Mouse (Mus musculus) midbrain, embryonic 15.5 days (tissue): ENCODE data around the gene 1600014C10Rik. TPM values are rescaled to one million over a fixed set of nuclear protein-coding genes. Genes with fewer than 3 reads are reported as not detected.

Source experiments
- ATAC-seq: fragments of 200-750 bp; cut with Nextera tagmentation; replicated peaks from 2 replicates; pipeline ENCODE4 v1.8.0; 2017; ENCODE audit warnings: moderate TSS enrichment
- H3K27ac ChIP-seq: fragments of 300-500 bp; sonication (generic); 2 replicates; pipeline ENCODE4 v1.5.1; 2015; ENCODE audit warnings: mild to moderate bottlenecking, inconsistent platforms
- H3K27me3 ChIP-seq: fragments of 300-500 bp; sonication (generic); replicated peaks from 2 replicates; pipeline ENCODE4 v1.6.1; 2015; ENCODE audit warnings: inconsistent platforms
- H3K36me3 ChIP-seq: fragments of 300-500 bp; sonication (generic); replicated peaks from 2 replicates; pipeline ENCODE4 v1.6.1; 2015; ENCODE audit warnings: inconsistent platforms
- H3K4me1 ChIP-seq: fragments of 300-500 bp; sonication (generic); 2 replicates; pipeline ENCODE4 v1.6.1; 2015; ENCODE audit warnings: inconsistent platforms
- H3K4me2 ChIP-seq: fragments of 300-500 bp; sonication (generic); 2 replicates; pipeline ENCODE4 v1.6.1; 2015; ENCODE audit warnings: inconsistent platforms, mild to moderate bottlenecking, moderate library complexity
- H3K4me3 ChIP-seq: fragments of 300-500 bp; sonication (generic); 2 replicates; pipeline ENCODE4 v1.5.1; 2015; ENCODE audit warnings: mild to moderate bottlenecking, inconsistent platforms
- H3K9ac ChIP-seq: fragments of 300-500 bp; sonication (generic); 2 replicates; pipeline ENCODE4 v1.6.1; 2015; ENCODE audit warnings: mild to moderate bottlenecking, inconsistent platforms
- H3K9me3 ChIP-seq: fragments of 300-500 bp; sonication (generic); 2 replicates; pipeline ENCODE4 v1.6.1; 2016; ENCODE audit warnings: inconsistent platforms
- WGBS: fragments of 180-500 bp; shearing (Covaris S2); methylation state at CpG from one replicate; pipeline ENCODE4 v1.1.7; 2015; ENCODE audit warnings: mixed read lengths; 5-methylcytosine and 5-hydroxymethylcytosine counted together
- polyA plus RNA-seq: library from polyadenylated mRNA; unstranded; fragments of >200 nt; fragmentation: Nextera tagmentation; extraction: Ambion mirVana; gene quantifications from 2 replicates; pipeline ENCODE4 v1.2.1, GENCODE M21; 2015

The 1600014C10Rik gene
- polyA plus RNA-seq, 1 experiment from 2014 or later = 31.9 TPM

DNA sequence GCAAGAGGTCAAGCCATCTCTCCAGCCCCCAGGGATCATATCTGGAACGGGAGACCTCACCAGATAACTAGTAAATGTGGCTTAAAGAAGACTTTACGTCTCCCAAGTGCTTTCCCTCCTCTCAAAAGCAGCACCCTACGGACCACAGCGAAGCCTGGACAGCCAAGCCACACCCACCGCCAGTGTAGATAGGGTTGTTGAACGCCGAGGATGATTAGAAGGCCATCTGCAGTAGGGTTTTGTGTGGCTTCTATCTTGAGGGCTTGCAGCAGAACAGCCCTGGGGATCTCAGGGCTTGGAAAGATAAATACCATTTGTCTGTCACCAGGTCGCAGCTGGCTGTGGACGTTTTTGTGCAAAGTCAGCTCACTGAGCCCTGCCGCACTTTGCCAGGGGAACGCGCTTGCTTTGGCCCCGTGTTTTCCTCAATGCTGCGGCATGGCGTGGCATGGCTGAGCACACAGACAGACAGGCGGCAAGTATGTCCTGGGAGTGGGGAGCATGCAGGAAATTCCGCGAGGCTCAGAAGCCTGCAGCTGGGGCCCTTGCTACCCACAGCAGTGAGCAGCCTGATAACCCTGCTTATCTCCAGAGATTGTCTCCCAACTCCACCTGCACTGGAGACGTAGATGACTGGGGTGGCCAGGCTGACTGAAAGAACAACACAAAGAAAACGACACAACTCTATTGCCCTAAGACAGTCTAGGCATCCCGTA, 15.9 kb upstream of the 1600014C10Rik start:
- Histone ChIP-seq H3K4me3 (no peak overlapping the region), H3K9me3 (no peaks in the 10 kb centered on the region), H3K27ac (no peak overlapping the region), H3K27me3 (no peaks in the 10 kb centered on the region), H3K36me3 (no peaks in the 10 kb centered on the region), H3K4me2 (peak overlapping the region; percentile 15; the same call in 1 of the 2 replicates), H3K9ac (no peak overlapping the region), H3K4me1 (no peaks in the 10 kb centered on the region)
- ATAC-seq = 0 out of 2 replicates have a peak, but pooled peaks have one; percentile 41
- WGBS = 71% methylated on average over 21 of the region's 21 CpGs

GRCm38 (mm10) chr7:38167724-38168141, 15.3 kb upstream of the 1600014C10Rik start:
- H3K9me3 ChIP-seq = no peaks in the 10 kb centered on the region
- no peaks in the 10 kb centered on the region for H3K4me1 ChIP-seq
- H3K27me3 ChIP-seq = no peaks in the 10 kb centered on the region
- H3K36me3 ChIP-seq = no peaks in the 10 kb centered on the region
- no peak overlapping the region for H3K9ac ChIP-seq
- WGBS = 20% methylated on average over 11 of the region's 11 CpGs
- ATAC-seq = peak; percentile 57; the same call in 1 of the 2 replicates
- H3K27ac ChIP-seq = no peak overlapping the region
- no peak overlapping the region for H3K4me3 ChIP-seq
- H3K4me2 ChIP-seq = peak overlapping the region; percentile 15; the same call in 1 of the 2 replicates

- Histone ChIP-seq H3K36me3 (no peaks in the 10 kb centered on the region), H3K27ac (peak overlapping the region; percentile 69), H3K4me1 (peaks cover 14% of the 10 kb centered on the region; the same call in 1 of the 2 replicates), H3K9me3 (no peaks in the 10 kb centered on the region), H3K27me3 (no peaks in the 10 kb centered on the region), H3K4me3 (peak overlapping the region; percentile 25), H3K4me2 (peak overlapping the region; percentile 58), H3K9ac (peak overlapping the region; percentile 42; the same call in 1 of the 2 replicates)
- WGBS = 9% methylated on average over 14 of the region's 14 CpGs
- ATAC-seq = 0 out of 2 replicates have a peak, but pooled peaks have one; percentile 38
These were observed 9.1 kb upstream of the 1600014C10Rik start for GRCm38 (mm10) chr7:38173871-38174270.

GRCm38 (mm10) chr7:38174321-38175148, 8.5 kb upstream of the 1600014C10Rik start:
- WGBS = 6% methylated on average over 31 of the region's 31 CpGs
- no peaks in the 10 kb centered on the region for H3K9me3 ChIP-seq
- H3K4me2 ChIP-seq = peak overlapping the region; percentile 58
- H3K9ac ChIP-seq = peak overlapping the region; percentile 42
- peaks cover 14% of the 10 kb centered on the region; the same call in 1 of the 2 replicates for H3K4me1 ChIP-seq
- peak overlapping the region; percentile 69 for H3K27ac ChIP-seq
- peak; percentile 84 for ATAC-seq
- peak overlapping the region; percentile 25 for H3K4me3 ChIP-seq
- no peaks in the 10 kb centered on the region for H3K27me3 ChIP-seq
- no peaks in the 10 kb centered on the region for H3K36me3 ChIP-seq

- no peak overlapping the region for H3K4me2 ChIP-seq
- no peaks in the 10 kb centered on the region for H3K36me3 ChIP-seq
- WGBS = 81% methylated on average over 3 of the region's 3 CpGs
- ATAC-seq = no peak
- H3K27me3 ChIP-seq = no peaks in the 10 kb centered on the region
- H3K9me3 ChIP-seq = no peaks in the 10 kb centered on the region
- H3K27ac ChIP-seq = no peak overlapping the region
- H3K4me3 ChIP-seq = no peak overlapping the region
- H3K4me1 ChIP-seq = peaks cover 14% of the 10 kb centered on the region; the same call in 1 of the 2 replicates
- H3K9ac ChIP-seq = no peak overlapping the region
These were observed 7.0 kb upstream of the 1600014C10Rik start for GRCm38 (mm10) chr7:38176056-38176455.

DNA sequence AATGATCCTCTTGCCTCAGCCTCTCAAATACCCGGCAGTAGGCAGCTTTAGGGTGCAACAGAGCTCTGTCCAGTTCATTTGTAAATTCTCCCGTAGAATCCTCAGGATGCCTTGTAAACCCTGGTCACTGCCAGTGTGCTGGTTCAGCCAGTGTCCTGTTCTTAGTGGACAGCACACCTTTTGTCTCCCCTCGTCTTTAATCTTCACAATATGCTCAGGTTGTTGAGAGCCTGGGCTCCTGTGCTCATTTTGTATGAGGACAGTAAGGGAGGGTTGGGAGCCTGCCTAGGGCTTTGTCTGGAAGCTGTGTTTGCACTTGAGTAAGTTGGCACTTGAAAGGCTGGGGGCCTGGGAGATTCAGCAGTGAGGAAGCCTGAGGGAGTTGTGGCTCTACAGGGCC, 3.1 kb upstream of the 1600014C10Rik start:
- no peak overlapping the region for H3K4me3 ChIP-seq
- peaks cover 18% of the 10 kb centered on the region for H3K4me1 ChIP-seq
- no peak overlapping the region for H3K27ac ChIP-seq
- H3K36me3 ChIP-seq = no peaks in the 10 kb centered on the region
- H3K9ac ChIP-seq = no peak overlapping the region
- no peak overlapping the region for H3K4me2 ChIP-seq
- WGBS = 68% methylated on average over 3 of the region's 3 CpGs
- H3K9me3 ChIP-seq = no peaks in the 10 kb centered on the region
- ATAC-seq = no peak
- H3K27me3 ChIP-seq = no peaks in the 10 kb centered on the region

DNA sequence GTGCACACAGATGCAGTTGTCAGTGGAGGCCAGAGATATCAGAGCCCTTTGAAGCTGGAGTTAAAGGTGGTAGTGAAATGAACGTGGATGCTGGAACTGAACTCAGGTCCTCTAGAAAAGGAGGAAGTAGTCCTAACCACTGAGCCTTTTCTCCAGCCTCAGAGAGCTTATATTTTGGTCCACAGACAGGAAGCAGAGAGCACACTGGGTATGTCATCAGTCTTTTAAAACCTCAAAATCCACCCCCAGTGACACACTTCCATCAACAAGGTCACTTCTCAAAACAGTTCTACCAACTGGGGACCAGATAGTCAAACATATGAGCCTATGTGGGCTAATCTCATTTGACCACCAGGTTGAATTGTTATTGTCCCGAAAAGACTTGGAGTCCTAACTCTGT, 1.7 kb upstream of the 1600014C10Rik start:
- Histone ChIP-seq H3K4me3 (no peak overlapping the region), H3K9me3 (no peaks in the 10 kb centered on the region), H3K9ac (no peak overlapping the region), H3K4me2 (no peak overlapping the region), H3K27me3 (no peaks in the 10 kb centered on the region), H3K36me3 (no peaks in the 10 kb centered on the region), H3K27ac (no peak overlapping the region), H3K4me1 (peaks cover 17% of the 10 kb centered on the region)
- ATAC-seq = no peak
- 75% methylated on average over 2 of the region's 2 CpGs for WGBS

- under 1% methylated on average over 11 of the region's 11 CpGs for WGBS
- no peak for ATAC-seq
- H3K4me1 ChIP-seq = peaks cover 17% of the 10 kb centered on the region
- no peaks in the 10 kb centered on the region for H3K9me3 ChIP-seq
- H3K27me3 ChIP-seq = no peaks in the 10 kb centered on the region
- no peaks in the 10 kb centered on the region for H3K36me3 ChIP-seq
- no peak overlapping the region for H3K9ac ChIP-seq
- H3K4me2 ChIP-seq = peak overlapping the region; percentile 86
- H3K27ac ChIP-seq = no peak overlapping the region
- H3K4me3 ChIP-seq = peak overlapping the region; percentile 53; the same call in 1 of the 2 replicates
These were observed 438 bp upstream of the 1600014C10Rik start for GRCm38 (mm10) chr7:38182596-38182961.

- H3K27ac ChIP-seq = peak overlapping the region; percentile 89
- no peaks in the 10 kb centered on the region for H3K27me3 ChIP-seq
- H3K4me1 ChIP-seq = peaks cover 17% of the 10 kb centered on the region
- ATAC-seq = peak; percentile 94
- 3% methylated on average over 36 of the region's 36 CpGs for WGBS
- H3K4me2 ChIP-seq = peak overlapping the region; percentile 86
- peak overlapping the region; percentile 70 for H3K9ac ChIP-seq
- H3K9me3 ChIP-seq = no peaks in the 10 kb centered on the region
- H3K4me3 ChIP-seq = peak overlapping the region; percentile 53
- H3K36me3 ChIP-seq = no peaks in the 10 kb centered on the region
These were observed 846 bp downstream of the 1600014C10Rik start for GRCm38 (mm10) chr7:38183709-38184417.

DNA sequence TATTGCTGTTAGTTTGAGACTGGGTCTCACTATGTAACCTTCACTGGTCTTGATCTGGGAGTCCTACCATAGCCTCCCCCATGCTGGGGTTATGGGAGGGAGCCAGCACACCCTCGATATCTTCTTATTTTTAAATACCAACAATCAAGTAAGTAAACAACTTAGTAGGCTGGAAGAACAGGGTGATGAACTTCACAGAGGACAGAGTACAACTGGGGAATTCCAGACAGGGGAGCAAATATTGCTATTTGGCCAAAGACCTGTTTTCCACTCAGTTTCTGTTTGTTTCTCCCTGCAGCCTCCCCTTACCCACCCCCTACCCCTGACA, 1.4 kb downstream of the 1600014C10Rik start:
- Histone ChIP-seq H3K9me3 (no peaks in the 10 kb centered on the region), H3K9ac (0 out of 2 replicates have a peak overlapping the region, but pooled peaks have one; percentile 70), H3K36me3 (no peaks in the 10 kb centered on the region), H3K4me3 (peak overlapping the region; percentile 53), H3K4me1 (peaks cover 17% of the 10 kb centered on the region), H3K4me2 (peak overlapping the region; percentile 86), H3K27ac (no peak overlapping the region; the same call in 1 of the 2 replicates), H3K27me3 (no peaks in the 10 kb centered on the region)
- 69% methylated on average over 1 of the region's 1 CpGs for WGBS
- no peak; the same call in 1 of the 2 replicates for ATAC-seq

- no peak overlapping the region for H3K4me3 ChIP-seq
- H3K4me1 ChIP-seq = peaks cover 17% of the 10 kb centered on the region
- no peaks in the 10 kb centered on the region for H3K27me3 ChIP-seq
- 85% methylated on average over 6 of the region's 6 CpGs for WGBS
- no peak overlapping the region for H3K9ac ChIP-seq
- H3K4me2 ChIP-seq = 0 out of 2 replicates have a peak overlapping the region, but pooled peaks have one; percentile 86
- no peak for ATAC-seq
- H3K9me3 ChIP-seq = no peaks in the 10 kb centered on the region
- no peak overlapping the region for H3K27ac ChIP-seq
- H3K36me3 ChIP-seq = no peaks in the 10 kb centered on the region
These were observed 1.8 kb downstream of the 1600014C10Rik start for GRCm38 (mm10) chr7:38184786-38185185.

DNA sequence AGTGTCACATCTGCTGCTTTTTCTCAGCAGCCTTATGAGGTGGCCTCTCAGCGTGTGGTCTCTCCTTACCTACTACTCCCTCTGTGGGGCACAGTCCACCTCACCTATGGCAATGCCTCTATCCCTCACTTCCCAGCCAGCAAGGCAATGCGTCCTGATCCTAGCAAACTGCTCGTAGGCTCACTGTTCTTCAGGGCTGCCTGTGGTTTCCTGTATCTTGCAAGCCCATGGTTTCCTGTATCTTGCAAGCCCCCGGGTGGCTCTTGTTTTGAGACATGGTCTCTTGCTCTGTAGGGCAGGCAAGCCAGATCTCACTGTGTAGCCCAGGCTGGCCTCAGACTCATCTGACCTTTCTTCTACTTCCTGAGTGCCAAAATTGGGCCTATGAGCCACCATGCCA, 3.8 kb downstream of the 1600014C10Rik start:
- no peak overlapping the region for H3K4me3 ChIP-seq
- no peak for ATAC-seq
- no peak overlapping the region for H3K9ac ChIP-seq
- no peaks in the 10 kb centered on the region for H3K9me3 ChIP-seq
- no peaks in the 10 kb centered on the region for H3K36me3 ChIP-seq
- no peak overlapping the region for H3K27ac ChIP-seq
- peaks cover 17% of the 10 kb centered on the region for H3K4me1 ChIP-seq
- WGBS = 85% methylated on average over 4 of the region's 4 CpGs
- H3K27me3 ChIP-seq = no peaks in the 10 kb centered on the region
- no peak overlapping the region for H3K4me2 ChIP-seq
